Mouse (Mus musculus): Measurements from ENCODE around the gene Chd9. TPM values are rescaled to one million over a fixed set of nuclear protein-coding genes. Genes with fewer than 3 reads are reported as not detected.

The Chd9 gene
- polyA plus RNA-seq, 1 experiment from 2014 or later, result 117 TPM

DNA sequence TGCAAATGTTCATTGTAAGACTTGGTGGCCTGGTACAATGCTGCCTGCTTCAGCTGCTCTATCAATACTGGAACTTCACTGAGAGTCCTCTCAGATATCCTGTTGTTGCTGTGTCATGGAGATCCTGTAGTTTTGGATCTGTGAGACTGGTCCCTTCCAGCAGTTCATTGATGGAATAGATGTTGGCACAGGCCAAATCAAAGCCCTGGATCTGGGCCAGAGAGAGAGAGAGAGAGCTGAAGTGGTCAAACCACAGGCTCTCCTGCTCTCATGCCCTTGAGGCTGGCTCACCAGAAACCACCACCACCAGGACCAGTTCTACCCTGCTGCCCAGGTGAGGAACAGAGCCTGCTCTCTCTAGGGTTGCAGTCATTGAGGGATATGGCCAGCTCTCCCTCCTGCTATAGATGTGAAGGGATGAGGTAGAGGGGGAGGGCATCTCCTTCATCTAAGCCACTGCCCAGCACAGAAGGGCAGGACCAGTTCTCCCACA is 231.0 kb downstream of the Chd9 start:
- ATAC-seq (replicated peaks; ENCODE audit: low FRiP score, low read depth) (no peak), DNase-seq (ENCODE audit: low spot score) (no peak)
- TF ChIP-seq CTCF (IDR thresholded peaks at IDR 0.05; ENCODE audit: low read depth), result no peak
- Histone ChIP-seq H3K4me2 (ENCODE audit: low read length) (no peak overlapping the region), H3K27me3 (ENCODE audit: insufficient read depth, low read length) (no peaks in the 10 kb centered on the region), H3K9ac (ENCODE audit: low read depth, low read length) (no peak overlapping the region), H3K4me1 (replicated peaks; ENCODE audit: insufficient read depth, low read length) (no peaks in the 10 kb centered on the region), H3K4me3 (replicated peaks; ENCODE audit: low read depth, low read length) (no peak overlapping the region), H3K36me3 (ENCODE audit: insufficient read depth, low read length) (no peaks in the 10 kb centered on the region), H3K27ac (no peak overlapping the region), H3K9me3 (replicated peaks; ENCODE audit: low read length) (no peaks in the 10 kb centered on the region)

DNA sequence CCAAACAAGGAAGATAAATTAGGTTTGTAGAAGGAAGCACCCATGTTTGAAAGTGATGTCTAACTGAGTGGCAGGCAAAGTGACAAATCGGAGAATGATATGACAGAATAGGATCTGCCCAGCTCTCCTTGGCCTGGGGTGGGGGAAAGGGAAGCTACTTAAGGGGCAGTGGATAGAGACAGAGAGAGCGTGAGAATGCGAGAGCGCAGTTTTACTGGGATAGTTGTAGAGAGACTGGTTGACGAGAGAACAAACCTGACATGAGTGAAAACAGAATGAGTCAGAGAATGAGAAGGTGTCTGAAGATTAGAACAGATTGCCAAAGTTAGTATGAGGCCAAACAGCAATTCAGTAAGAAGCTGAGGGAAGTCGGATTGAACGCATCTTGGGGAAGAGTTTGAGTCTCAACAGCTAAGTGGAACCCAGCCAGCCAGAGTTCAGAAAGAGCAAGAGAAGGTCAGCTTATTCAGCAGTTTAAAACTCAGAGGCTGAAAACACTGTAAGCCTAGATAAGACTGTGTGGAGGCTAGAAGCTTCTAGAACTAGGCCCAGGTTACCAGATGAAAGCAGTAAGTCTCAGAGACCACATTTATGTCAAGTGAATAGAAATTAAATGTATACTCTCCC is 231.8 kb downstream of the Chd9 start:
- H3K27me3 ChIP-seq (ENCODE audit: insufficient read depth, low read length), result no peaks in the 10 kb centered on the region
- TF ChIP-seq CTCF (IDR thresholded peaks at IDR 0.05; ENCODE audit: low read depth), result no peak
- no peaks in the 10 kb centered on the region for H3K4me1 ChIP-seq (replicated peaks; ENCODE audit: insufficient read depth, low read length)
- no peak overlapping the region for H3K4me2 ChIP-seq (ENCODE audit: low read length)
- H3K4me3 ChIP-seq (replicated peaks; ENCODE audit: low read depth, low read length), result no peak overlapping the region
- 81% methylated on average over 7 of the region's 7 CpGs for WGBS
- peak; percentile 19 for DNase-seq (ENCODE audit: low spot score)
- no peaks in the 10 kb centered on the region for H3K36me3 ChIP-seq (ENCODE audit: insufficient read depth, low read length)
- no peak for ATAC-seq (replicated peaks; ENCODE audit: low FRiP score, low read depth)
- H3K27ac ChIP-seq, result no peak overlapping the region
- H3K9me3 ChIP-seq (replicated peaks; ENCODE audit: low read length), result no peaks in the 10 kb centered on the region
- H3K9ac ChIP-seq (ENCODE audit: low read depth, low read length), result no peak overlapping the region

- DNase-seq (ENCODE audit: low spot score) (no peak), ATAC-seq (replicated peaks; ENCODE audit: low FRiP score, low read depth) (no peak)
- WGBS, result 75% methylated on average over 19 of the region's 19 CpGs
- no peaks in the 10 kb centered on the region for H3K27me3 ChIP-seq (ENCODE audit: insufficient read depth, low read length)
- no peak overlapping the region for H3K4me2 ChIP-seq (ENCODE audit: low read length)
- no peak overlapping the region for H3K9ac ChIP-seq (ENCODE audit: low read depth, low read length)
- no peaks in the 10 kb centered on the region for H3K4me1 ChIP-seq (replicated peaks; ENCODE audit: insufficient read depth, low read length)
- no peak overlapping the region for H3K4me3 ChIP-seq (replicated peaks; ENCODE audit: low read depth, low read length)
- H3K36me3 ChIP-seq (ENCODE audit: insufficient read depth, low read length), result no peaks in the 10 kb centered on the region
- TF ChIP-seq CTCF (IDR thresholded peaks at IDR 0.05; ENCODE audit: low read depth), result no peak
- no peak overlapping the region for H3K27ac ChIP-seq
- H3K9me3 ChIP-seq (replicated peaks; ENCODE audit: low read length), result no peaks in the 10 kb centered on the region
These were observed 232.7 kb downstream of the Chd9 start for GRCm38 (mm10) chr8:91060555-91061471.

GRCm38 (mm10) chr8:91065179-91065578 is 237.0 kb downstream of the Chd9 start:
- H3K36me3 ChIP-seq (ENCODE audit: insufficient read depth, low read length), result no peaks in the 10 kb centered on the region
- H3K9me3 ChIP-seq (replicated peaks; ENCODE audit: low read length), result no peaks in the 10 kb centered on the region
- H3K27me3 ChIP-seq (ENCODE audit: insufficient read depth, low read length), result no peaks in the 10 kb centered on the region
- ATAC-seq (replicated peaks; ENCODE audit: low FRiP score, low read depth) (no peak), DNase-seq (ENCODE audit: low spot score) (no peak)
- 68% methylated on average over 4 of the region's 4 CpGs for WGBS
- peaks cover 5% of the 10 kb centered on the region; the same call in 1 of the 2 replicates for H3K4me1 ChIP-seq (replicated peaks; ENCODE audit: insufficient read depth, low read length)
- no peak overlapping the region for H3K4me3 ChIP-seq (replicated peaks; ENCODE audit: low read depth, low read length)
- no peak for TF ChIP-seq CTCF (IDR thresholded peaks at IDR 0.05; ENCODE audit: low read depth)
- no peak overlapping the region for H3K27ac ChIP-seq
- no peak overlapping the region for H3K9ac ChIP-seq (ENCODE audit: low read depth, low read length)
- no peak overlapping the region for H3K4me2 ChIP-seq (ENCODE audit: low read length)

- 8% methylated on average over 10 of the region's 10 CpGs for WGBS
These were observed 241.3 kb downstream of the Chd9 start for GRCm38 (mm10) chr8:91069407-91069806.

GRCm38 (mm10) chr8:91069834-91070233 is 241.7 kb downstream of the Chd9 start, which contains the start of gene Rbl2:
Gene Rbl2, plus strand, starts transcription at chr8:91070057.
- peak; percentile 95 for ATAC-seq (replicated peaks; ENCODE audit: low FRiP score, low read depth)

More at GRCm38 (mm10) chr8:91069407-91069806, 241.3 kb downstream of the Chd9 start:
- Histone ChIP-seq H3K9ac (ENCODE audit: low read depth, low read length) (no peak overlapping the region; the same call in 1 of the 2 replicates), H3K4me2 (ENCODE audit: low read length) (peak overlapping the region; percentile 71), H3K27ac (no peak overlapping the region), H3K4me3 (replicated peaks; ENCODE audit: low read depth, low read length) (peak overlapping the region; percentile 79), H3K36me3 (ENCODE audit: insufficient read depth, low read length) (no peaks in the 10 kb centered on the region), H3K27me3 (ENCODE audit: insufficient read depth, low read length) (no peaks in the 10 kb centered on the region), H3K4me1 (replicated peaks; ENCODE audit: insufficient read depth, low read length) (peaks cover 15% of the 10 kb centered on the region; the same call in 1 of the 2 replicates), H3K9me3 (replicated peaks; ENCODE audit: low read length) (no peaks in the 10 kb centered on the region)
- ATAC-seq (replicated peaks; ENCODE audit: low FRiP score, low read depth), result no peak
- DNase-seq (ENCODE audit: low spot score), result no peak
- no peak for TF ChIP-seq CTCF (IDR thresholded peaks at IDR 0.05; ENCODE audit: low read depth)

More at GRCm38 (mm10) chr8:91069834-91070233, 241.7 kb downstream of the Chd9 start, which contains the start of gene Rbl2:
- Histone ChIP-seq H3K9me3 (replicated peaks; ENCODE audit: low read length) (no peaks in the 10 kb centered on the region), H3K27me3 (ENCODE audit: insufficient read depth, low read length) (no peaks in the 10 kb centered on the region), H3K4me1 (replicated peaks; ENCODE audit: insufficient read depth, low read length) (peaks cover 15% of the 10 kb centered on the region; the same call in 1 of the 2 replicates), H3K4me2 (ENCODE audit: low read length) (peak within 1 kb of the TSS; percentile 71), H3K9ac (ENCODE audit: low read depth, low read length) (peak within 1 kb of the TSS; percentile 79), H3K4me3 (replicated peaks; ENCODE audit: low read depth, low read length) (peak within 1 kb of the TSS; percentile 79), H3K27ac (peak within 1 kb of the TSS; percentile 90), H3K36me3 (ENCODE audit: insufficient read depth, low read length) (no peaks in the 10 kb centered on the region)
- peak; percentile 97 for DNase-seq (ENCODE audit: low spot score)
- WGBS, result under 1% methylated on average over 25 of the region's 25 CpGs
- TF ChIP-seq CTCF (IDR thresholded peaks at IDR 0.05; ENCODE audit: low read depth), result no peak

Data from kidney, postnatal 0 days (tissue).